Mouse (Mus musculus): ENCODE data around the gene Rbpj. TPM values are rescaled to one million over a fixed set of nuclear protein-coding genes. Genes with fewer than 3 reads are reported as not detected.

The Rbpj gene
- total and polyA plus RNA-seq, 3 experiments = 40.5 to 62.8 (median 61.3) TPM

DNA sequence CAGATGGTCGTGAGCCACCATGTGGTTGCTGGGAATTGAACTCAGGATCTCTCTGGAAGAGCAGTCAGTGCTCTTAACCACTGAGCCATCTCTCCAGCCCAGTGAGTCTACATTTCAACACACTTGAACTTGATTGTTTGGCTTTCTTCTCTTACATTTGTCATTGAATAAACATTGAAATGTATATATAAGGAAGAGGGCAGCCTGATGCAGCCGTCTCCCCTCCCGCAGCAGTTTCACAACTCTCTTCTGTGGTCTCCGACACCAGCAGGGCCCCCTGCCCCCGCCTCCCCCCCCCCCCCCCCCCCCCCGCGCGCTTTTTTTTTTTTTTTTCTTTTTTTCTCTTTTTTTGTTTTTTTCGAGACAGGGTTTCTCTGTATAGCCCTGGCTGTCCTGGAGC lies 180.7 kb downstream of the Rbpj start:
- Histone ChIP-seq H3K27ac (ENCODE audit: insufficient read depth, low read depth) (no peak overlapping the region), H3K9ac (ENCODE audit: insufficient read depth, low read depth) (no peak overlapping the region), H3K4me1 (ENCODE audit: control insufficient read depth in 1 of 2, insufficient read depth in 2 of 2) (no peaks in the 10 kb centered on the region; a peak in 1 of 4 replicates), H3K79me2 (replicated peaks; ENCODE audit: control insufficient read depth, extremely low read depth, insufficient read depth, poor library complexity, severe bottlenecking) (no peaks in the 10 kb centered on the region), H3K4me2 (ENCODE audit: insufficient read depth, low read depth, poor library complexity, severe bottlenecking) (no peak overlapping the region), H3K9me3 (replicated peaks; ENCODE audit: low read length) (no peaks in the 10 kb centered on the region), H3K4me3 (replicated peaks in 1 of 3; ENCODE audit: low read depth in 2 of 3, low read length in 2 of 3, poor library complexity in 1 of 3) (no peak overlapping the region), H3K27me3 (replicated peaks) (no peaks in the 10 kb centered on the region), H3K36me3 (replicated peaks in 1 of 2; ENCODE audit: control insufficient read depth in 1 of 2, insufficient read depth in 1 of 2, low read length in 1 of 2) (peaks cover 43 to 79% of the 10 kb centered on the region in 2 experiments)
- in situ Hi-C loops (cut with MboI; ENCODE audit: low pct_ligation_motif_present, low pct_unique_long_range_greater_than_20kb, low sequenced_read_pairs) = no loop called here
- no peak for DNase-seq (ENCODE audit: extremely low read depth)
- TF ChIP-seq MYC (IDR thresholded peaks at IDR 0.05; ENCODE audit: low read depth, low read length) (no peak), UBTF (IDR thresholded peaks at IDR 0.05; ENCODE audit: low read depth, low read length) (no peak), ZNF384 (IDR thresholded peaks at IDR 0.05; ENCODE audit: low read depth, low read length) (no peak), USF1 (IDR thresholded peaks at IDR 0.05; ENCODE audit: low read depth, low read length) (no peak), BHLHE40 (IDR thresholded peaks at IDR 0.05; ENCODE audit: low read depth, low read length) (no peak), SIN3A (IDR thresholded peaks at IDR 0.05; ENCODE audit: low read length) (no peak), USF2 (conservative IDR thresholded peaks at IDR 0.05; ENCODE audit: low read depth, low read length) (no peak), ZKSCAN1 (IDR thresholded peaks at IDR 0.05; ENCODE audit: borderline replicate concordance, low read depth, low read length) (no peak), JUN (IDR thresholded peaks at IDR 0.05; ENCODE audit: insufficient read depth, low read depth, low read length) (no peak), RAD21 (IDR thresholded peaks at IDR 0.05; ENCODE audit: low read depth, low read length) (no peak)
- dilution Hi-C loops (cut with MboI; ENCODE audit: extremely low pct_ligation_motif_present, extremely low pct_unique_long_range_greater_than_20kb, low sequenced_read_pairs) = no loop called here

DNA sequence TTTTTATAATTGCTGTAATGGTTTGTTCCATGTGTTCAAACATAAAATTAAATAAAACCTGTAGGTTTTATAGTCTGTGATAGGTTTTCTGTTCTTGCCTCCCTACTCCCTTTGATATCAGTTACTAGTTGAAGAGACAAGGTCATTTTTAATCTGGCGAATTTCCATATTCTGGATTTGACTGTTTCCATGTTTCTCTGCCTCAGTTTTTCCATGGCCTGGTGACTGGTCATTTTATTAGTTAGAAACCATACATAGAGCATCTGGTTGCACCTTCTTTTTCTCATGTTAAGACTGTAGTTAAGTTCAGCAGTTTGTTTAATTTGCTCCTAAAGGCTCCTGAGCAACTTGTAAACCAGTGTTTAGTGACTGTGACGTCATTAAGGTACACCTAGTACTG lies 181.4 kb downstream of the Rbpj start:
- Histone ChIP-seq H3K9me3 (replicated peaks; ENCODE audit: low read length) (no peaks in the 10 kb centered on the region), H3K9ac (ENCODE audit: insufficient read depth, low read depth) (no peak overlapping the region), H3K27ac (ENCODE audit: insufficient read depth, low read depth) (no peak overlapping the region), H3K27me3 (replicated peaks) (no peaks in the 10 kb centered on the region), H3K36me3 (replicated peaks in 1 of 2; ENCODE audit: control insufficient read depth in 1 of 2, insufficient read depth in 1 of 2, low read length in 1 of 2) (peaks cover 47 to 81% of the 10 kb centered on the region in 2 experiments), H3K4me3 (replicated peaks in 1 of 3; ENCODE audit: low read depth in 2 of 3, low read length in 2 of 3, poor library complexity in 1 of 3) (no peak overlapping the region), H3K4me1 (ENCODE audit: control insufficient read depth in 1 of 2, insufficient read depth in 2 of 2) (no peaks in the 10 kb centered on the region; a peak in 1 of 4 replicates), H3K79me2 (replicated peaks; ENCODE audit: control insufficient read depth, extremely low read depth, insufficient read depth, poor library complexity, severe bottlenecking) (no peaks in the 10 kb centered on the region), H3K4me2 (ENCODE audit: insufficient read depth, low read depth, poor library complexity, severe bottlenecking) (no peak overlapping the region)
- DNase-seq (ENCODE audit: extremely low read depth) = no peak
- TF ChIP-seq ZKSCAN1 (IDR thresholded peaks at IDR 0.05; ENCODE audit: borderline replicate concordance, low read depth, low read length) (no peak), JUND (conservative IDR thresholded peaks at IDR 0.05; ENCODE audit: low read depth, low read length) (peak; percentile 53; the same call in 1 of the 2 replicates), USF1 (IDR thresholded peaks at IDR 0.05; ENCODE audit: low read depth, low read length) (no peak), BHLHE40 (IDR thresholded peaks at IDR 0.05; ENCODE audit: low read depth, low read length) (no peak), JUN (IDR thresholded peaks at IDR 0.05; ENCODE audit: insufficient read depth, low read depth, low read length) (peak; percentile 51; the same call in 1 of the 2 replicates), CHD1 (IDR thresholded peaks at IDR 0.05; ENCODE audit: low read depth, low read length) (no peak), HCFC1 (IDR thresholded peaks at IDR 0.05; ENCODE audit: low read depth, low read length) (no peak), EP300 (IDR thresholded peaks at IDR 0.05; ENCODE audit: low read length) (peak; percentile 49; the same call in 1 of the 2 replicates), RCOR1 (conservative IDR thresholded peaks at IDR 0.05; ENCODE audit: low read depth, low read length) (no peak), NELFE (IDR thresholded peaks at IDR 0.05; ENCODE audit: low read depth, low read length) (no peak), IRF4 (IDR thresholded peaks at IDR 0.05; ENCODE audit: low read depth, low read length) (peak; percentile 51; the same call in 1 of the 2 replicates)
- dilution Hi-C loops (cut with MboI; ENCODE audit: extremely low pct_ligation_motif_present, extremely low pct_unique_long_range_greater_than_20kb, low sequenced_read_pairs) (no loop called here), in situ Hi-C loops (cut with MboI; ENCODE audit: low pct_ligation_motif_present, low pct_unique_long_range_greater_than_20kb, low sequenced_read_pairs) (no loop called here)
